Mouse (Mus musculus): ENCODE data around the gene Emp1.

Emp1 gene

DNA sequence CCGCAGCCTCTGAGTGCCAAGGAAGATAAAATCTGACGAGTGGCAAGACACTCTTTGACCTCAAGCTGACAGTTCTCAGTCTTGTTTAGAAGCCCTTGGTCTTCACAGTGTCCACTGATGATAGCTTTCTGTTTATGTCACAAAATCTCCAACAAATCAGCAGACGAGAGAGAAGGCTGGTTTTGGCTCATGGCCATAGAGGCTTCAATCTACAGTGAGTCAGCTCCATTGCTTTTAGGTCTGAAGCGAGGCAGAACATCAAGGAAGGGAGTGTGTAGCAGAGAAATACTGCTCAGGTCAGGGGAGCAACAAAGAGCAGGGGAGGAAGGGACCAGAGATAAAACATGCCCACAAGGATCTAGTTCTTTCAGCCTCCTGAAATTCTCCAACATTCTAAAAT is 45.0 kb downstream of the Emp1 start:
- DNase-seq (ENCODE audit: low read depth) = peak; percentile 45

DNA sequence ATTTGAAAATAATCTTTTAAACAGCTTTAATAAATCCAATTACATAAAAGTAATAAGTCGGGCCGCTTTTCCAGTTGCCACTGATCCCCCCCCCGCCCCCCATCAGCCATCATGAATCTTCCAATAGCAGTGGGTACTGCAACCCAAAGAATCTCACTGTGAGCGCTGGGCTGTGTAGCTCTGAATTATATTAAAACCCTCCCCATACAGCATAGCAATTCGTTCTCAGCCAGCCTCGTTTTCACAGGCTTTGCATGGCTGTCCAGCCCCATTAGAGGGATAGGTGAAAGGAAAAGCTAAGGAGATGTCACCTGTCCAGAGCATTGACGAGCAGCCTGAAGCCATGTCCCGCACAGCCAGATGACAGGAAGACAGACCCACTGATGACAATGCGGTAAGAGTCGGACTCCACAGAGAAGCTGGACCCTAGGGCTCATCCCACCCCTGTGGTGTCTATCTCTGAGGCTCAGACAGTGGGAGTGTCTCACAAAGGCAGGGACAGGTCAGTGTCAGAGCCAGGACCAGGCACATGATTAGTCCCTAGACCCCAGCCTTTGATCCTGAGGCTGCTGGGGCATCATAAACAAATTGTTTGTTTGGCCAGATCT is 49.5 kb downstream of the Emp1 start:
- DNase-seq (ENCODE audit: low read depth) = no peak

DNA sequence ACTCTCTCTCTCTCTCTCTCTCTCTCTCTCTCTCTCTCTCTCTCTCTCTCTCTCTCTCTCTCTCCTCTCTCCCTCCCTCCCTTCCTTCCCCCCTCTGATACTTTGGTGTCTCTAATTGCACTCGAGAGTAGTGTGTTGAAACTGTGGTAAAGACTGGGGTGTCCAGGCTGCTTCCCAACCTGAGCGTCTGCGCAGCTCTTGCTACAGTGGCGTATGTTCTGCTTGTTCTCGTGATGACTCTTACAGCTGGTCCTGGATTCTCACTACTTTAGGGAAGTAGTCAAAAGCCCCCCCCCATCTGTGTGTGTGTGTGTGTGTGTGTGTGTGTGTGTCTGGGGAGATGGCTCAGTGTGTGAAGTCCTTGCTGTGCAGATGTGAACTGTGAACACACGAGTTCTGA is 50.3 kb downstream of the Emp1 start:
- no peak for DNase-seq (ENCODE audit: low read depth)

DNA sequence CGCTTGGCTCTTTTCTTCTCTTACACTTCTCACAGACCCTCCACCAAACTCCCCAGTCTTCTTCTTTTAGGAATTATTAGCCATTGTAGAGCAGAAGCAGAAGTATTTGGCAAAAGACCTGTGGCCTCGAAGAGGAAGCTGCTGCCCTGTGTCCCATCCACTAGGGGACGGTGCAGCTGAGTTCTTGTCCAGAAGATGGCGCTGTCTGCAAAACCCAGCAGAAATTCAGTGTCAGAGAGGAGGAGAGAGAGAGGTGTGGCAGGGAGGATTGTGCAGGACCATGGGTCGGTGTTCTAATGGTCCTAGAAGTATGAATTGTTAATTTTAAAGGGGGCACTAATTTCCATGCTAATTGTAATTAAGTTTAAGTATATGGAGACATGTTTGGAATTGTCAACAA is 55.1 kb downstream of the Emp1 start:
- DNase-seq (ENCODE audit: low read depth) = peak; percentile 36

DNA sequence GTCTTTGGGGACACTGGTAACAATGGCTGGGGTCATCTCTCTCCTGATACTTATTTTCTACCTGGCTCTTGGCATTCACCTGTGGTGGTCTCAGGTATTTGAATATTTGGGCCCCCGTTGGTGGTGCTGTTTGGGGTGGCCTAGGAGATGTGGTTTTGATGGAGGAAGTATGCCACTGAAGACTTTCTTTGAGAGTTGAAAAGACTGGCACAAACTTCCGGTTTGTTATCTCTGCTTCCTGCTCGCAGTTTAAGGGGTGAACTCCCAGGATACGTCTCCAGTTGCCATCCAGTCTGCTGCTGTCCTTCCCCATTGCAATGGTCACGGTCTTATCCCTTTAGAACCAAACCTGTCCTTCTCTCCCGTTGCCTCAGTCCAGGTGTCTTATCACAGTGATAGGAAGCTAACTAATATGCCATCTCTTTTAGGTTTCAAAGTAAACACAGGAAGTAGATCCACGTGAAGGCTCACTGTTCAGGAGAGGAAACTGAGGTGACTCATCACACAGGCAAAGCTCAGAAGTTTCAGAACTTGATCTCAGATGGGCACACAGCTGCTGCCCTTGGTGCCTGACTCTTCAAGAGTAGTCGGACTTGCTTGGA is 56.0 kb downstream of the Emp1 start:
- no peak for DNase-seq (ENCODE audit: low read depth)

DNA sequence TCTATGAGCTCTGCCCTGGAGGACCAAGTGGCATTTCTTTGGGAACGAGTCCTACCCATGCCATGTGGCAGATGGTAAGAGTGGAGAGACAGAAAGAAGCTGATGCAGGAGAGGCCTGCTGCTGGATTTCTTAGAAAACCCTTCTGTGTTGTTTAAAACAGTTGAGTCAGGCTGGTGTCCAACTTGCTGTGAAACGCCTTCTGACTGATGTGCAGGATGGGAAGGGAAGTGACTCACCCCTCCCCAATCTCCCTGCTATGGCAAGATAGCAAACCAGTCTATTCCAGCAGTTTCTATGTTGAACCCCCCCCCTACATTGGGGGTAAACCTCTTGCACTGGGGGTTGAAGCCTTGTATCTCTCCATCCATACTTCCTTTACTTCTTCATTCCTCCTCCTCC is 65.9 kb downstream of the Emp1 start:
- DNase-seq (ENCODE audit: low read depth) = peak; percentile 35

DNA sequence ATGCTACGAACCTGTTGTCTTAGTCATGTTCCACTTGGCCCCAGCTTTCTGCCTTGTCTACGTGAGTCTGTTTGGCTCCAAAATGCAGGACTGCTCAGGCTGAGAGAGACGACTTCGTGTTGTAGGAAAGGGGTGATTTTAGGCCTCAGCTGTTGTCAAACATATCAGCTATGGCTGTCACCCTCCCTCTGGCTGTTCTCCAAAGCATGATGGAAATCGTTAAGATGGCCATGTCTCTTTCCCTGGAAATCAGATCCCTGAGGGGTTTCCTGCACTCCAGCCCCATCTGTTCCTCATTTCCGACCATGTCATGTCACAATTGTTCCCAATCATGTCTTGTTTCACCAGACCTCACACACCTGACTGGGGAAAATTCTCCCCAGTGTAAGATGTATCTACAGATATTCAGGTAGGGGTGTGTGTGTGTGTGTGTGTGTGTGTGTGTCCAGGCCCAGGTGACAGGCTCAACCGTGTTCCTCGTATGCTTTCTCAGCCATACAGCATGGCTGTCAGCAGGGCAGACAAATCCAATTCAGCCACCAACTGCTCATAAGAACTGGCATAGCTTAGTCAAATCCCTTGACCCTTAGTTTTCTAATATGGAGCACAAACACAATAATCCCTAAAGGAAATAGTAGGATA is 67.0 kb downstream of the Emp1 start:
- no peak for DNase-seq (ENCODE audit: low read depth)

DNA sequence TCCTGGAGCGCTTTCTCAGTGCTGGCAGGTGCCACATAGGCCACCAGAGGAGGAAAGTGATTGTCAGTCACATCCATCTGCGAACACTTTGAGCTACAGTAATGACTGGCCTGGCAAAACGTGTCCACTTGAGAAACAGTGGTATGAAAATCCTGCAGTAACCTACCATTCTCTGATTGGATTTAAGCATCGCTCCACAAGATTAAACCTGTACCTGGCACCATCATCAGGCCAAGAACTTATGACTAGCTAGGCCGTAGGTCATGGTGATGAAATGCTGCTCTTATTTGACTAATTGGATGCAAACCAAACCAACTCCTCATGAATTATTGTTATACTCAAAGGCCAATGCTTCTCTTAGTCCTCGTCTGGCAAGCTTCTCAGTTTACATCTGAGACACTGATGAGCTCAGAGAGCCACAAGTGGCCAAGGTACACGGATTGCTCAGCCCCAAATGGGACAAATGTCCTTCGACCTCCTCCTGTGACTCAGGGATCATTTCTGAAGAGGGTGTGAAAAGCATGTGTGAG is 68.2 kb downstream of the Emp1 start:
- no peak for DNase-seq (ENCODE audit: low read depth)

Measured in NIH3T3 (cell line).